Mouse (Mus musculus) sigmoid colon, adult 10 weeks (tissue): Measurements from ENCODE around the gene Tmigd1. TPM values are rescaled to one million over a fixed set of nuclear protein-coding genes. Genes with fewer than 3 reads are reported as not detected.

Experiments used
- polyA plus RNA-seq: library from polyadenylated mRNA; stranded (reverse); fragments of 350-450 nt; fragmentation: Illumina TruSeq; extraction: RNeasy Lipid Tissue Mini Kit (QIAGEN cat#74804); gene quantifications from one replicate; pipeline ENCODE4 v1.2.3, GENCODE M21; 2014; ENCODE audit warnings: low read depth, low replicate concordance

Gene Tmigd1
- polyA plus RNA-seq = 113 TPM

DNA sequence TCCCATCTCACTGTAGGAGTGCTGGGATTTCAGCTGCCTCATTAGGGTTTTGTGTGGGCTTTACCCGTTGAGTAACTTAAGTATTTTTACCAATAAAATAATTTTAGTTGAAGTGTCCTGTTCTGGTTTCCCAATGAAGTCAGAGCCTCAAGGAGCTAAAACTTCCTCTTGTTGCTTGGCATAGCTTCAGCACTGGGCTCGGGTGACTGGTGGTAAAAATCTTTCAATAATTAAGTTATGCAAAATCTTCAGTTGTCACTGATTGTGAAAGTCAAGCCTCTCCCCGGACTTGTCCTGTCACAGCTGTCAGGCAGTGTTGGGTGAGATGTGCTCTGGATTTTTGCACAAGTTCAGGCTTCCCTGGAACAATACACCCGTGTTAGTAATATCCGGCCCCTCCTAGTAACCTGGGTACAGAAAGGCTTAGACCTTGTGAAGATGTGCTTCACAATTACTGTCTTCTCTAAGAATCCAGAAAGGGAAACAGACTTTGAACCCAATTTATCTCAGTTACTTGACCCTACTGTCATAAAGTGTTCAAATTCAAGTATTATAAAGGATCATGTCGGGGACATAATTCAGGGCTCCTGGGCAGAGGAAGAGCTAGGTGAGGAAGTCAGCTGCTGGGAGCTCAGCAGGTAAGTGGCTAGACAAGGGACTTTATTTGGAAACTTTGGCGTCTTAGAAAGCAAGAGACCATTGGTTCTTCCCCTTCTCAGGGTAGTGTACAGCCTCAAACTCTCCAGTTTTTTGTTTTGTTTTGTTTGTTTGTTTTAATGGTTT lies at the start of gene Tmigd1:
TSS of gene Tmigd1 (plus strand) at position 581 of the 783 bp plus-strand sequence.

DNA sequence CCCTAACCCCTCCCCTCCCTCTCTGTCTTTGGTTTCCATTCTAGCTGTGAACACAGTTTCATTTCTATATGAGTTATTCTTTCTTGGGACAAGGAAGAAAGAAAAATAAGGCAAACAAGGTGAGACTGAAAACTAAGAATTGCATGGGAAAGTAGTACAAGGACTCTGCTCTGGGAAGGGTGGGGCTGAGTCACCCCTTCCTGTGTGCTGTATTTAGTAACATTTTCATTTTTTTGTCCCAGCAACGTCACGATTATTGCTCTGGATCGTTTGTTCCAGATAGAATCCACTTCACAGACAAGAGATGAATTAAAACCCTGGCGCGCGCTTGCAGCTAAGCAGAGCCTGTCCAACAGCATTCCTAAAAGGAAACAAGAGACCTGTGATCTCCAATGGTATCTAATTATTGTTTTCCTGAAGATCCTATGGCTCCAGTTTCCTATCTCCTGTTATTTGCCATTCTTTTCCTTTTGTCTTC lies 22.8 kb downstream of the Tmigd1 start, which contains the start of gene Blmh:
TSS of gene Blmh (plus strand) at position 51 of the 478 bp plus-strand sequence.

Other genes with a start within 250 kb of the Tmigd1 start
- not detected for gene Bhlha9, start 229.7 kb upstream of the Tmigd1 start, polyA plus RNA-seq
- gene Trarg1, start 222.4 kb upstream of the Tmigd1 start, polyA plus RNA-seq = 0.25 TPM
- gene Gosr1, start 138.6 kb upstream of the Tmigd1 start, polyA plus RNA-seq = 49.3 TPM
- gene Cpd, start 55.1 kb upstream of the Tmigd1 start, polyA plus RNA-seq = 331 TPM
- gene Blmh, start 22.6 kb downstream of the Tmigd1 start, polyA plus RNA-seq = 127 TPM
- gene Slc6a4, start 96.4 kb downstream of the Tmigd1 start, polyA plus RNA-seq = 13.2 TPM
- 39.1 TPM for gene Nsrp1, start 176.3 kb downstream of the Tmigd1 start, polyA plus RNA-seq